Mouse (Mus musculus) kidney, adult 11 months (tissue): ENCODE results near the gene 6030452D12Rik.

Experiments used
- DNase-seq: peaks from one replicate; pipeline ENCODE4 v3.0.0; 2022

Gene 6030452D12Rik

GRCm38 (mm10) chr8:106518763-106519162, 18.4 kb downstream of the 6030452D12Rik start:
- DNase-seq, result no peak

- DNase-seq, result no peak
These were observed 20.3 kb downstream of the 6030452D12Rik start for GRCm38 (mm10) chr8:106520578-106520977.

- DNase-seq, result no peak
These were observed 21.5 kb downstream of the 6030452D12Rik start for GRCm38 (mm10) chr8:106521845-106522244.

GRCm38 (mm10) chr8:106526725-106527124, 26.4 kb downstream of the 6030452D12Rik start:
- DNase-seq, result no peak

GRCm38 (mm10) chr8:106527241-106528036, 27.1 kb downstream of the 6030452D12Rik start:
- no peak for DNase-seq

- DNase-seq, result no peak
These were observed 28.4 kb downstream of the 6030452D12Rik start for GRCm38 (mm10) chr8:106528596-106529249.

GRCm38 (mm10) chr8:106529885-106530482, 29.7 kb downstream of the 6030452D12Rik start:
- DNase-seq, result no peak

GRCm38 (mm10) chr8:106530566-106530965, 30.2 kb downstream of the 6030452D12Rik start:
- no peak for DNase-seq

GRCm38 (mm10) chr8:106533709-106534108, 33.4 kb downstream of the 6030452D12Rik start:
- no peak for DNase-seq

- peak; percentile 47 for DNase-seq
These were observed 34.1 kb downstream of the 6030452D12Rik start for GRCm38 (mm10) chr8:106534449-106534848.

- no peak for DNase-seq
These were observed 35.1 kb downstream of the 6030452D12Rik start for GRCm38 (mm10) chr8:106535448-106535847.

- DNase-seq, result no peak
These were observed 38.9 kb downstream of the 6030452D12Rik start for GRCm38 (mm10) chr8:106539193-106539592.

GRCm38 (mm10) chr8:106541002-106541401, 40.7 kb downstream of the 6030452D12Rik start:
- DNase-seq, result no peak

- no peak for DNase-seq
These were observed 42.7 kb downstream of the 6030452D12Rik start for GRCm38 (mm10) chr8:106543043-106543442.

- no peak for DNase-seq
These were observed 44.8 kb downstream of the 6030452D12Rik start for GRCm38 (mm10) chr8:106545149-106545548.

GRCm38 (mm10) chr8:106546746-106547145, 46.4 kb downstream of the 6030452D12Rik start:
- DNase-seq, result no peak

- no peak for DNase-seq
These were observed 48.1 kb downstream of the 6030452D12Rik start for GRCm38 (mm10) chr8:106548366-106548936.

GRCm38 (mm10) chr8:106550906-106551305, 50.6 kb downstream of the 6030452D12Rik start:
- DNase-seq, result no peak

GRCm38 (mm10) chr8:106554011-106554410, 53.7 kb downstream of the 6030452D12Rik start:
- DNase-seq, result no peak

- DNase-seq, result no peak
These were observed 55.8 kb downstream of the 6030452D12Rik start for GRCm38 (mm10) chr8:106556068-106556645.
